Mouse (Mus musculus) embryo, embryonic 10 days (tissue): ENCODE measurements around the gene Prl8a8.

ENCODE experiments used
- DNase-seq: peaks from one replicate; pipeline ENCODE4 v3.0.0-alpha.2; 2015; ENCODE audit warnings: low spot score

The Prl8a8 gene

DNA sequence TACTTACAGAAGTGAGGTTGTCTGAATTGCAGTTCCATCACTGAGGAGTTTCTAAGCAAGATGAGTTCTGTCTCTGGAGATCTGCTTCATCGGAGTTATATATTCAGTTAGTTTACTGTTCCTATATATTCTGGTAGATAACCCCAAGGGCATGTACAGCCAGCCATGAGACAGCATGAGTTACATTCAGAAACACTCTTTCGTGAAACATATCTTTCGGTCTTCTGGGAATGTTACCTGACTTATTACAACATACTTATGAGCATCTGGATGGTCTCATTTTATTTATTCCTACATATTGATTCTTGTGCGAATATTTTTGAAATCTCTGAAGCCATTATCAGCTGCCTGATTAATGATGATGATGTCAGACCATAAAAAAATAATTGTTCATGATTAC lies at the start of gene Prl8a8:
Gene Prl8a8, minus strand, starts transcription at position 101 of the 400 bp plus-strand sequence.
- no peak for DNase-seq

- DNase-seq: no peak
Measured at GRCm38 (mm10) chr13:27553336-27553735, 40.3 kb upstream of the Prl8a8 start.

- DNase-seq: no peak
Measured at GRCm38 (mm10) chr13:27523156-27523555, 10.1 kb upstream of the Prl8a8 start.

- no peak for DNase-seq
Measured at GRCm38 (mm10) chr13:27507645-27508044, 5.4 kb downstream of the Prl8a8 start.
